Mouse (Mus musculus) thymus, postnatal 14 days (tissue): ENCODE measurements at regions not wholly inside any gene's neighbourhood (a gene's known extent, or its start where the extent isn't known, plus 50 kb on each side); places are given as distances from the start of the nearest gene placed in this dataset.

Experiments used
- DNase-seq: peaks from one replicate; pipeline ENCODE4 v3.0.0; 2021

DNA sequence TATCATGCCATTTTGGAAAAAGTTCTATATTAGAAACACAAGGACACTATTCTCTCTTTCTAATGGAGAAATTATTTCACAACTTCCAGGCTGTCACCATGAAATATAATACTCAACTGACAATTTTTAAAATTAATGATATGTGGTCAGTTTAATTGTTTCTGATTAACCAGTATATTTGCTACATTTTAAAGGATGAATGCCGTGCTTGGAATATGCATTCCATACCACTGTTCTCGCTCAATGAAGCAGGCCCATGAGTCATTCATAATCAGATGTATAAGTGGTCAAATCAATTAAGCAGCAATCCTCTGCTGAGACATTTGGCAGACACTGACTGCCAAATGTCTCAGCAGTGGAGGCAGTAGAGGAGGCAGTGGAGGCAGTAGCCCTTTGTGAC lies 283.4 kb upstream of the Gpc5 start:
- DNase-seq, result no peak

DNA sequence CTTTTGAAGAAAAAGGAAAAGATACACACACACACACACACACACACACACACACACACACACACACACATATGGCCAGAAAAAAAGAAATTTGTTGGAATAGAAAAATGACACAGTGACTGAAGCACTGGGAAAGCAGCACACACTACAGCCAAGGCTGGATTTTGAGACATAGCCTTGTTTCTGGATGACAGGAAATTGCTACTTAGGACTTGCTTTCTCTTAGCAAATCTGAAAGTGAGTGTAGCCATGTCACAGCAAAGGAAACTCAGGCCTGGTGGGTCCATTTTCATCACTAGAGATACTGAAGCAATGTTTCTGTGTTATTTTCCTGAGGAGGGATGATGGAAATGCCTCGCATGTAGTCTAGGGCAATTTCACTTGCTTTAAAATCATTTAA lies 271.3 kb upstream of the Gpc5 start:
- no peak for DNase-seq

DNA sequence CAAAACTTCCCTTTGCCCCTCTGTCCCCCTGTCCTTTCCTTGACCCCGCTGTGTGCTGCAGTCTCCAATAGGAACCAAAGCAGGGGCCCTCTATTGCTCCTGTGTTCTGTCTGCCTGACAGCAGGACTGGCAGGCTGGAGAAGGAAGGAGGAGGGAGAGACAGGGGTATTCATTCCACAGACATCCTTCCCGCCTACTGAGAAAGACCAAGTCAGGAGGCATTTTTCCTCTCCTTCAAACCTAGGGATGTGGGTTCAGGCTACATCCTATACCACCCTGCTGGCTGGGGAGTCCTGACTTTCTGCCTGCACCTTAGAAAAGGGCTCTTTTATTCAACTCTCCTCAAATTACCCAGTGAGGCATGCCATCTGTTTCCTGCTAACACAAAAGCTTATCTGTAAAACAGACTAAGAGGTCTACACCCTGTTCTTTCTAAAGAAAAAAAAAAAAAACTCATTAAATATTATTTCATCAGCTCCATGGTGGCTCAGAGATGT lies 270.9 kb upstream of the Gpc5 start:
- no peak for DNase-seq

DNA sequence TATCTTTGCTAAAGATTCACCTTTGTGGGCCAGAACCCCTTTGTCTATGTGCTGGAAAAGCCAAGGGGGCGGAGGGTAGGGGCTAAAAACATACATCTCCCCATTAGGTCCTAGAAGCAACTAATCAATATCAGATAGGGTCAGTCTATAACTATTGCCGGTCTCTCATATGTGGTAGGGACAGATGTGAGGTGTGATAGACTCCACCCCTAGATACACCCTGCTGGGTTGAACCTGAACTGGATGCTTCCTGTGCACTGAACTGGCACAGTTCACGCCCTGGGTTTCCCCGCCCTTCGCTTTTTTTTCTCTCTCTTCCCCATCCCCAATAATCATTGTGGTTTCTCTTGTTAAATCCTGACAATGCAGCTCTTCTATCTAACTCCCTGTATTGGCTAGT lies 270.3 kb upstream of the Gpc5 start:
- DNase-seq, result no peak

DNA sequence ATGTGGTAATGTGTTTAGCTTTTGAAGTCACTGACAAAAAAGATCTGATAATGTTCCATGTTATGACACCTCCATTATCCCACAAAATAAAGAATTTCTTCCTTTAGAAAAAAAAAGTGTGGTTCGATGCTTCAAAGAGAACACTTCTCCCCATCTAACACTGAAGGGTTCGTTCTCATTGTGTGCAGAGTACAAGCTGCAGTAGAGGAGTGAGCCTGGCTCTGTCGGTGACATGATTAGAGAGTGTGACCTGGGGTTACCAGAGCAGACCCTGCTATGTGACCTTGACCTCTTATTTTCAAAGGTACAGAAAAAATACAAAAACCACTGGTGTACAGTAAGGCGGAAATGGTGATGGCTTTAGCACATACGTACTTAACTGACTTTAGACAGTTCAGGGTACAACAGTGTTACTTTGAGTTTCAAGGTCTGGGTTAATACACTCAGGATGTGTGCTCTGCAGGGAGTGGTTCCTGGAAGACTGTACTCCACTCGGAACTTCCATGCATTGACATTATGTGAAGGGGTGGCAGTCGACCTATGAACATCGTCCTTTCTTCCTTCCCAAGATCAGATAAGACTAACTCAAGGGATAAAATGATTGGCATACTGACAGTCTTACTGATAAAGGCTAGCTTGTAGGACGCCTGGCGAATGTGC lies 265.2 kb upstream of the Gpc5 start:
- no peak for DNase-seq

DNA sequence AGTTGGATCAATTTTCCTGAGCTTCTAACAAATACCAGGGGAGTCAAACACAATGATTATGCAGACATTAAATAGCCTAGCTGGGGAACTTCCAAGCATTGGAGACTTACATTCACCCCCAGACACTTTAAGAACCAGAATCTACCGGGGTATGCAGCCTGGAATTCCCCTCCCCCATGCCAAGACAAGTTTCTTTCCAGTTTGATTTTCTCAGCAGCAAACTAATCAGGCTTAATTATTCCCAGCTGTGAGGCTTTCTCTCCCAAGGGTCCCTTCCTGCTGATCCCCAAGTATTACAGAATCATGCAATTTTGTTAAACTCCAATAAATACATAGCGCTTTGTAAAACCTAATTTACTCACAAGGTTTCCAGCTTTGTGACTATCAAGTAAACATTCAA lies 262.7 kb upstream of the Gpc5 start:
- no peak for DNase-seq

DNA sequence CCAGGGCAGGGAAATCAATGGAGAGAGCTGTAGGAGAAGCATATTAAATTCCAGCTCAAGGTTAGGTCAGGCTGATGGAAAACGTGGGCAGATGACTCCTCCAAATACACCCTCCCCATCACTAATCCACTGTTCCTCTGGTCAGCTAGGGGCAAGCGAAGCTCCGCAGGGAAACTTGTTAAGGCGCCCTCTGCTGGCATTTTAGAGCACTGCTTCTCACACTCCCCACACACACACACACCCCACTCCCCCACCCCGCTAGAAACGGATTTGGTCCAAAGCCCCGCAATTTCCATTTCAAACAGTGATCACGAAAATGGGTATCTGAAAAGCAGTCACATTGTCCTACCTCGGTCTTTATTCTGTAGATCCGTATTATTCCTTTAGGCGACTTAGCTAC lies 259.0 kb upstream of the Gpc5 start:
- peak; percentile 5 for DNase-seq

DNA sequence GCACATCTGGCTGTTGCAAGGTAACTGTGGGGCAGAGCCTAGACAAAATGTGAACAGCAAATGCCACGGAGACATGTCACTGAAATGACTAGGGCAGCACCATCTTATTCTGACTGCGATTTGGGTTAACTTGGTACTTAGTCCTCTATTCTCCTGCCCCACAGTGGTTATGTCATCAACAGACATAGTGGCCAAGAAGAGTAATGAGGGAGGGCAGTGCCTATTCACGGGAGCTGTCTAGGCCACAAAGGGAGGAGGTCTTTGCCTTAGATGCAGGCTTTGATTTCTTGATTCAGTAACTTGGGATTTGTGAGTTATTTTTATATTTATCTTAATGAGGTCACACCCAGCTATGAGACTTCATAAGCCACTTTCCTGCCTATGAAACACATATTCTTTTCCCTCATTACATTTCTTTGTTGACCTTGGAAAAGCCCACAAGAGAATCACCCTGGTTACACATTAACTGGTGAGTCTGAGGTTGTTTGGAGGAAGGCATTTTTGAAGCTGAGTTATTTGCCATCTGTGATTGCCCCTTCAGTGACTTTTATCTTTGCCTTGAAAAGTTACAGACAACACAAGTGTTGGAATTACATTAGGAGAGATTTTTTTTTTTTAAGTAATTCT lies 255.2 kb upstream of the Gpc5 start:
- no peak for DNase-seq

DNA sequence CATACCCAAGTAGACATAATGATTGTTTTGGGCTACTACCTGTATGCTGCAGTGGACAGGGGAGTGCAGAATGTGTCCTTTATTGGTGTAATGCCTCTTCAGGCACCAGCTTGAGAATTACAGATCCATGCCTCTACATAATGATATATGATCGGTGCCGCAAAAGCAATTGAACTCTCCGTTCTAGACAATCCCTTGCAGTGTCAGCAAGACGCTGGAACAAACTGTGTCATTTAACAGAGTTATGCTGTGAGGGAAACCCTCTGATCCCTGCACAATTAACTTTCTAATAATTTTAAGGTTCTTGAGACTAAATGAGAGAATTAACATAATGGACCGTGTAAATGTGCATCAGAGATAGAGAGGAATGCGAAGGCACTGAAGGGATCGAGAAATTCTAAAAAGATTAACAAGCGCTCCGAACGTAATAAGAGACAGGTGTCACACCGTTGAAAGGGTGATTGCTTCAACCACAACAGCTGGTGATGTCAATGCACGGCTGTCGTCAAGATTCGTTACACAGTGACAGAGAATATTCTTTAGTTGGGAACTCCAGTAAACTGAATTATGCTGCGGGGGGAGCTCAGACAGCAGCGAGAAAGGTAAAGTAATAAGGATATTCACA lies 254.3 kb upstream of the Gpc5 start:
- no peak for DNase-seq

DNA sequence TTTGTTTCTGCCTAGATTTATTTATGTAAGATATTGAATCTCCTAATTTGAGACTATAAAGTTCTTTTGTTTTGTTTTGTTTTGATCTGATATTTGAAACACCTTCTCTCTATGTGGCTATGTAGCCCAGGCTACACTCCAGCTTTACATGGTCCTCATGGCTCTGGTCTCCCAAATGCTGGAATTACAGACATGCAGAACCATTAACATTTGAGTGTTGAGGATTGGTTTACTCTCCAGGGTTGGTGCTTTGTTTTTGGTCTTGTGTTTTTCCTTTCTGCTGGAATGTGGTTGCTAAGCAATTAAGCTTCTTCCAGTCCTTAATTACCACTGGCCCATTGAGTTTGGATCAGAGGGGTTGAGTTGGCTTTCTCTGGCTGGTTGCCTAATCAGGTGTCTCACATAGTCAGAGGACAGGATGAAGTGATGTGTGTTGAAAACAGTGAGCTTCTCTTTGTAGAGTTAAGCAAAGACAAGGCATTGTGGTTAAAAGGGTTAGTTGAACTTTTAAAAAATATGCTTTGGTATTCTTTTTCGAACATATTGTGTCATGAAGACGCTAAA lies 252.6 kb upstream of the Gpc5 start:
- no peak for DNase-seq

DNA sequence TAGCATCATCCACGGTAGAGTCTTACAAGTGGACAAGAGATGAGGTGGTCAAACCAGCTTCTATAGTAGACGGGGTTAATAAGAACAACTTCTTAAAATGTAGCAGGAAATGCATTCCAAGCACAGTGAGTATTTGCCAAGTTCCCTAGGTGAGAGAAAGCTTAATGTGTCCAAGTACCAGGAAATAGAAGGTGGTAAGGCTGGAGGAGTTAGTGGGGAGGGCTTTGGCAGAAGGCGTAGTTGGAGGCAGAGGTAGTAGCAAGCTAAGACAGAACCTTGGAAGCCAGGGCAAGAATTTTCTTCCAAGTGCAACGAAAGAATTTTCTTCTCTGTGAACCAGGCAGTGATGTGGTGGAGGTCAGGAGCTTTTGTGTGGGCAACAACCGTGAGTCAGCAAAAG lies 251.2 kb upstream of the Gpc5 start:
- DNase-seq, result no peak

DNA sequence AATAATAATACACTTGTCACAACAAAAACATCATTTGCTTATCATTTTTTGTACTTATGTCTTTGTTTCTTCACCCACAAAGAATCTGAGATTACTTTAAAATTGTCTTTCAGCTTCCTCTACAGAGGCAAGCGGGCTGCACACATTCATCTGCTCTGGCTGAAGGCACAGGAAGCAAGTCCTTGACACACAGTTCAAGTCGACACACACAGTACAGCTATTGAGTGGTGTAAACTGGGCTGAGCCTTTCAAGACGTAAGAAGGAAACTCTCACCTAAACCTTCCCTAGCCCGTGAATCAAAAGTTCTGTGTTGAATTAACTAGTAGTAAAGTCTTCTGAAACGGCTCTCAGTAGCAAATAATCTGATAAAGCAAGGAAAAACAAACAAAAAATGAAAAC lies 250.5 kb upstream of the Gpc5 start:
- DNase-seq, result no peak

DNA sequence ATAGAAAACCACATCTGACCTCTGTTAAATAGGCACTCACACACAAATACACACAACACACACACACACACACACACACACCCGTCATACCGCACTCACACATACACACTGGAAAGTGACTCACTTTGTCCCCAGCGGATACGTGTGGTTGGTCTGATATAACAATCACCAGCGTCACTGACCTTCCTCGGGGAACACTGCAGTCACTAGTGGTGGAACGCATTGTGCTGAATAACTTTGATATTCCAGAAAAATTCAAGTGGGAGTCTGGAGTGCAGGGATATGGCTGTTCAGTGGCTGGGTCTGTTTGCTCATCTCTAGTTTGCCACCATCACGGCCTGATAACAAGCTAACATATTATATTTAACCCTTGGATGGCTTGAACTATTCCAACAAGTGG lies 249.7 kb upstream of the Gpc5 start:
- DNase-seq, result no peak

DNA sequence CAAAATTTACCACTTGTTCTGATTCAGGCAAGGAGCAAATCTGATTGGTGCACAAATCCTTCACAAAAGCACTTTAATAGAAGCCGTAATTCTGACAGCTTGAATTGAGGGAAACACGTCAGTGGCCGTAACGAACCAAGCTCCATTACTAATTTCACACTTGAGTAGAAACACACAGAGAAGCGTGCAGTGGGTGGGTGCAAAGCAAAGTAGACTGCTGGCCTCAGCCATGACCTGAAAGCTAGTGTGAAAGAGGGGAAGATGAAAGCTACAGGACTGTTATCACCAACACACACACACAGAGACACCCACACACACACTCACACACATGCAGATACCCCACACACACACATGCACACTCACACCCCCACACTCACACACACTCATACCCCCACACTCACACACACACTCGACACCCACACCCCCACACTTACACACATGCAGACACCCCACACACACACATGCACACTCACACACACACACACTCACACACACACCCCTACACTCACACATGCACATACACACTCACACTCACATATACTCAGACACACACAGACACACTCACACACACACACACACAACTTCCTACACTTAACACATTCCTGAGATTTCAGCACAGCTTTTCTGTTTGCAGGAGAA lies 248.8 kb upstream of the Gpc5 start:
- no peak for DNase-seq

DNA sequence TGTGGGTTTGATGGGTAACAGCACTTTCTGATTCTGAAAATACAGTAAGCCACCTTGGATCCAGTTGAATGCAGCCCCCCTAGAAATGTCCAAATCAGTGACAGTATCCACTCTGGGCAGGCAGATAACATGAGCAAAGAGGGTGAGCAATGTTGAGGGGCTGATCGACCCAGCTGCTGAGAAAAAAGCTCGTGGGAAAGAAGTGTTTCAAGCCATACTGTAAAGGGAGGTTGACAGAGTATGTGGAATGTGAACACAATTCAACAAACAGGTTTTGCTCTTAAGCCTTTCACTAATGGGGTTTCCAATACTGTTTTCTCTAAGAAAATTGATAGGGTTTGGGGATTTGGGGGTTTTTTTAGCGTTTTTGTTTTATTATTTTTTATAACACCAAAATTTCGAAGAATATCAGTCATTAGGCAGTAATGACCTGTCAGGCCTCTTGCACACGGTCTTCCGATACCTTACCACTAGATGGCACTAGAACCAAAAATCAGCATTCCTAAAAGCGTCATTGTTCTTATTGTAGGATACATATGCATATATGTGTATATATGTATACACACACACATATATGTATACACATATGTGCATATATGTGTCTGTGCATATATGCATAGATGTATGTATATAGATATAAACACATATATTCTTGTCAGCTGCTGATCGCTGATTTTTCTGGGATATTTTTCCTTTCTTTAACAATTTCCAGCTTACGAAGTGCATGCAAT lies 237.5 kb upstream of the Gpc5 start:
- peak; percentile 12 for DNase-seq

DNA sequence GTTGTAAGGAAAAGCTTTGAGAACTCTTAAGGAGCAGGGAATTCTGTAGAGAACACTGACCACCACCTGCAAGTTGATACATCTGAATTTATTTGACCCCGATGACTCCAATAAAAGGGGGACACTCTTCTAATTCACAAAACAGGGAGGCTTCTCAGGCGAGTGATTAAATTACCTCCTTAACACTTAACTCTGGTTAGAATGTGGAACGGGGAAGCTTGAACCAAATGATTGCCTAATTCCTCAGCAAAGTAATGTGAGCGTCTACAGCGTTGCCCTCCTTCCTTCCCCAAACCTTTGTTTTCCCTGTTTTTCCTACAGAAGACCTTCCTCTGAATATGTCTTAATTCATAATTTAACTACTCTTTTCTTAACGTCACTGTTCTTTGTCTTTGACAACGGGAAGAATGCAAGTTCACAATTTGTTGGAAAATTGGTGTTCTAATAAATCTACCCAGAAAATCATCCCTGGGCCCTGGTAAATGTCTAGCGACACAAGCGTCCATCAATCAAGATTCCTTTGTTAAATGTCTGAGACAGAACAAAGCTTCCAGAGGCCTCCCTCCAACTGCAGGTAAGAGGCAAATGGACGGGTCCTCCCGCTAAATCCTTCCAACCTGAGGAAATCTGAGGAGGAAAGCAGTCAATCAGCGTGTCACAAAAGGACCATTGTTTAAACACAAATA lies 236.8 kb upstream of the Gpc5 start:
- no peak for DNase-seq

DNA sequence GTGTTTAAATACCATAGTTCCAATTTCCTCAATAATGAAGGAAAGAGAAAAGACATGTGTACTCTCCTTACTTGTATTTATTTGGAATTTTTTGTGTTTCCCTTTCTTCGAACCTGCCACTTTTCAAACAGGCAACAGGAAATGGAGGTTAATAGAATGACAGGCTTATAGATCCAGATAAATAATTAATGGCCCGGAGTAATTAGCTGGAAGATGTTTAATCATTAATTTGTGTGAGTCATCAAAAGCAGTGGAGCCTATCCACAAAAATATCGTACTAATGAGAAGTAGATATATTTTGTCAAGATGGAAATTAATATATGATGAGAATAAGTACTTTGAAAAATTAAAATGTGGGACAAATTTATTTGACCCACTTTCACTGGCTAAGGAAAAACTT lies 236.3 kb upstream of the Gpc5 start:
- no peak for DNase-seq

DNA sequence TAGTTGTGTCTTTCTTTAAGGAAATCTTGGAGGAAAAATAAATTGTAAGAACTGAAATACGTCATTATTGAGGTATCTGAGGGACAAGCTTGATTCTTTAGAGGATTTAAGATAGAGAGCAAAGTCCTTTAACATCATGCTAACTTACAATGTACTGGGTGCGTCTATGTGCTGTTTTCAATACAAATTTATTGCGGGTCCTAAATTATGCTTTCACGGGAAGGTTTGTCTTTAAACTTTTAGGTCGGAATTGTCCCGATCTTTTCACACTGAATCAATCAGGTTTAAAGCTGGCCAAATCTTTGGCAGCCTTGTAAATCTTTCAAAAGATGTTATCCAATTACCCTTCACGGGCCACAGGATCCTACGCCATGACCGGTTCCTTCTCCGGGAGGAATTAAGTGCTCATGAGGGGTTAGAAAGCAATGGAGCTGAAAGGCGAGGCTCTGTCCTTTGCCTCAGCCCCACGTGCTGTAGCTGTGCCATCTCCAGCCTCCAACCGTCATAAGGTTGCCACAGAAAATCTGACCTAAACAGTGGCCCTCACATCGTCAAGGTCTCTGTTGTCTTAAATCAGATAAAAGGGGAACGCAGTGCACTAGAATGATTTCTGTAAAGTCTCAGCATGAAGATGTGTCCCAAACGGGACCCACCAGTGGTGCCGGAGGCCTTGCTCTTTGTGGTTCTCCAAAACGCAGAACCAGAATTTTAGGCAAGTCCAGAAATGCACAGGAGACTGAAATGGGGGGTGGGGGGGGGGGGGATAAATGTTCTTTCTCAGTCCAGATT lies 235.6 kb upstream of the Gpc5 start:
- DNase-seq, result no peak

DNA sequence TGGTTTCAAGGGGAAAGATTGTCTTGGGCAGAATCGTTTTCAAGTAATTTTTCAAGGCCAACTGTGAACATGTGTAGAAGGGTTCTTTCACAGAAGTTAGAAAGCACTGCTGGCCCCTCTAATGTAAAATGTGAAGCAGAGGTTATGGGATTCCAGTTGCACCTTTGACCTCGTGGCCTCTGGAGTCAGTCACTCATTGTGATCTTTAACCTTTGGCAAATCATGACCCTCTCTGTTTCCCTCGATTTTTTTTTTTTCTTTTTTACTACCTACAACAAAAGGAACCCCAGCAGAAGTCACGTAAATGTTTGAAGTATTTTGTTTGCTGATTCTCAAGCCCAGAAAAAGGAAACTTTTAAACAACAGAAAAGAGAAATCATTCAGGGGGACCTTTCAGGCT lies 234.8 kb upstream of the Gpc5 start:
- DNase-seq, result no peak

DNA sequence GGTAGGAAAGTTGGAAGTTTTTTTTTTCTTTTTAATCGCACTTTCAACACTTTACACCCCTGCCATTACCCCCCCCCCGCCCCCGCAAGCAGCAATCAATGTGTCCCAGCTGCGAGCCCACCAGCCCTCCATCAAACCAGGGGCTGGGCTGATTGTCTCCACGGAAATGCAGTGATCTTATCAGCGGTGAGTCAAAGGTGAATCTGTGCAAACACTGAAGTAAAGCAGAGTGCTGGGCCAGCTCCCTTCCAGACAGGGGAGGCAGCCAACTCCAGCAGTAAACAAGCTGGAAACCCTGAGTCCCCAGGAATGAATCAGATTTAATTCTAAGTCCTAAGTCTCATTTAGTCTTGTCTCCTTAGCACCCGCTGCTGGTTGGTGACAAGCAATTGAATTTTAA lies 234.3 kb upstream of the Gpc5 start:
- DNase-seq, result no peak

DNA sequence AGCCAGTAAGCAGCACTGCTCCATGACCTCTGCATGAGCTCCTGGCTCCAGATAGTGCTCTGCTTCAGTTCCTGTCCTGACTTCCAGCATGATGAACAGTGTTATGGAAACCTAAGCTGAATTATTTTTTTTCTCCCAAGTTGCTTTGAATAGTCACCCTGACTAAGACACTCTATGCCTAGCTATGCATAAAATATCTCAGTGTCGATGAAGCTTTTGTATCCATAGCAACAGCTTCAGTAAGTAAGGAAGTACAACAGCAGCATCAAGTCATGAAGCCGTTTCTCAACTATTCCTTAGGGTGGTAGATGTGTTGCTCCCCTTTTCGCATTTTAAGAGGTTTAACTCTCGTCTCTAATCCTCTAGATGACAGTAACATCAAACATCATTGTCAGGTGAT lies 228.4 kb upstream of the Gpc5 start:
- DNase-seq, result no peak

DNA sequence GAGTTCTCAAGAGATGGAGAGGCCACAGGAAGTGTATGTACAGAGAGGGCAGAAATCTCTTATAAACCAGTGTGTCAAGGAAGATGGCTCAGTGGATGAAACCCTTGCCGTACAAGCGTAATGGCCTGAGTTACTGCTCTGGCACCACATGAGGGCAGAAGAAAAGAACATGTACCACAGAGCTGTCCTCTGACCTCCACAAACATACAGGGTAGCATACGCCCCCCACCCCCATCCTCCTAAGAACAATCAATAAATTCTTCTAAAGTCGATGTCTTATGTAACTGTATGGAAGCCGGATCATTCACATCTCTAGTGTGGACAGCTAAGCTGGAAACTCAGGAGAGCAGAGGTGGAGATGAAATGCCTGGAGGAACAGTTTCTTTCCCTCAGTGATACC lies 227.9 kb upstream of the Gpc5 start:
- no peak for DNase-seq
